Mouse (Mus musculus) forebrain, embryonic 16.5 days (tissue): Measurements from ENCODE around the gene Trnau1ap. TPM values are rescaled to one million over a fixed set of nuclear protein-coding genes. Genes with fewer than 3 reads are reported as not detected.

Experiments
- ATAC-seq: fragments of 200-750 bp; cut with Nextera tagmentation; 2 replicates; pipeline ENCODE4 v1.8.0; 2017; ENCODE audit warnings: mild to moderate bottlenecking, moderate library complexity
- H3K27ac ChIP-seq: fragments of 300-500 bp; sonication (generic); 2 replicates; pipeline ENCODE4 v1.5.1; 2014; ENCODE audit warnings: low read length, control low read depth
- H3K27me3 ChIP-seq: fragments of 300-500 bp; sonication (generic); replicated peaks from 2 replicates; pipeline ENCODE4 v1.6.1; 2014; ENCODE audit warnings: low read length; ENCODE audit not compliant: control insufficient read depth, insufficient read depth
- H3K36me3 ChIP-seq: fragments of 300-500 bp; sonication (generic); 2 replicates; pipeline ENCODE4 v1.6.1; 2014; ENCODE audit not compliant: control insufficient read depth, insufficient read depth
- H3K4me1 ChIP-seq: fragments of 300-500 bp; sonication (generic); replicated peaks from 2 replicates; pipeline ENCODE4 v1.6.1; 2014; ENCODE audit warnings: low read length; ENCODE audit not compliant: control insufficient read depth, insufficient read depth
- H3K4me2 ChIP-seq: fragments of 300-500 bp; sonication (generic); 2 replicates; pipeline ENCODE4 v1.6.1; 2014; ENCODE audit warnings: mild to moderate bottlenecking, low read length, control low read depth
- H3K4me3 ChIP-seq: fragments of 300-500 bp; sonication (generic); replicated peaks from 2 replicates; pipeline ENCODE4 v1.5.1; 2014; ENCODE audit warnings: mild to moderate bottlenecking, low read length, control low read depth
- H3K9ac ChIP-seq: fragments of 300-500 bp; sonication (generic); replicated peaks from 2 replicates; pipeline ENCODE4 v1.6.1; 2014; ENCODE audit warnings: low read depth, low read length, control low read depth
- H3K9me3 ChIP-seq: fragments of 300-500 bp; sonication (generic); 2 replicates; pipeline ENCODE4 v1.6.1; 2016; ENCODE audit warnings: low read length; ENCODE audit not compliant: control insufficient read depth
- WGBS: fragments of 180-500 bp; shearing (Covaris S2); extraction: QIAGEN DNeasy Blood & Tissue Kit; methylation state at CpG from one replicate; pipeline ENCODE4 v1.1.7; 2014; 5-methylcytosine and 5-hydroxymethylcytosine counted together
- polyA plus RNA-seq: library from polyadenylated mRNA; unstranded; fragments of >200 nt; fragmentation: Nextera tagmentation; extraction: Ambion mirVana; gene quantifications from 2 replicates; pipeline ENCODE4 v1.2.1, GENCODE M21; 2015

Trnau1ap gene
- polyA plus RNA-seq, 1 experiment from 2014 or later, result 86.4 TPM

GRCm38 (mm10) chr4:132345843-132346212 lies 16.5 kb upstream of the Trnau1ap start:
- peak; percentile 20 for ATAC-seq
- no peaks in the 10 kb centered on the region for H3K36me3 ChIP-seq
- H3K27ac ChIP-seq, result no peak overlapping the region
- peak overlapping the region; percentile 80 for H3K4me3 ChIP-seq
- H3K4me1 ChIP-seq, result peaks cover 16% of the 10 kb centered on the region
- no peak overlapping the region; the same call in 1 of the 2 replicates for H3K9ac ChIP-seq
- H3K9me3 ChIP-seq, result no peaks in the 10 kb centered on the region
- H3K27me3 ChIP-seq, result no peaks in the 10 kb centered on the region
- peak overlapping the region; percentile 90; the same call in 1 of the 2 replicates for H3K4me2 ChIP-seq
- 39% methylated on average over 5 of the region's 5 CpGs for WGBS

GRCm38 (mm10) chr4:132345135-132345842 lies 16.0 kb upstream of the Trnau1ap start:
- 0 out of 2 replicates have a peak overlapping the region, but pooled peaks have one; percentile 21 for H3K27ac ChIP-seq

GRCm38 (mm10) chr4:132344403-132345134 lies 15.2 kb upstream of the Trnau1ap start:
- Histone ChIP-seq H3K4me3 (peak overlapping the region; percentile 80), H3K27me3 (no peaks in the 10 kb centered on the region), H3K36me3 (no peaks in the 10 kb centered on the region), H3K4me2 (peak overlapping the region; percentile 90), H3K27ac (no peak overlapping the region), H3K9me3 (no peaks in the 10 kb centered on the region), H3K4me1 (peaks cover 16% of the 10 kb centered on the region), H3K9ac (peak overlapping the region; percentile 78)
- ATAC-seq, result peak; percentile 13; the same call in 1 of the 2 replicates
- 7% methylated on average over 13 of the region's 13 CpGs for WGBS

More at GRCm38 (mm10) chr4:132345135-132345842, 16.0 kb upstream of the Trnau1ap start:
- ATAC-seq, result peak; percentile 91
- under 1% methylated on average over 82 of the region's 83 CpGs for WGBS
- Histone ChIP-seq H3K9me3 (no peaks in the 10 kb centered on the region), H3K27me3 (no peaks in the 10 kb centered on the region), H3K9ac (peak overlapping the region; percentile 78), H3K4me3 (peak overlapping the region; percentile 80), H3K4me2 (peak overlapping the region; percentile 90), H3K36me3 (no peaks in the 10 kb centered on the region), H3K4me1 (peaks cover 16% of the 10 kb centered on the region)

- WGBS, result 91% methylated on average over 3 of the region's 3 CpGs
- Histone ChIP-seq H3K9ac (no peak overlapping the region), H3K9me3 (no peaks in the 10 kb centered on the region), H3K27ac (no peak overlapping the region), H3K36me3 (peaks cover 2% of the 10 kb centered on the region; the same call in 1 of the 2 replicates), H3K4me1 (peaks cover 16% of the 10 kb centered on the region), H3K4me2 (no peak overlapping the region), H3K27me3 (no peaks in the 10 kb centered on the region), H3K4me3 (no peak overlapping the region)
- no peak for ATAC-seq
Measured at GRCm38 (mm10) chr4:132341451-132341850, 12.1 kb upstream of the Trnau1ap start.

GRCm38 (mm10) chr4:132338943-132339342 lies 9.6 kb upstream of the Trnau1ap start:
- no peaks in the 10 kb centered on the region for H3K9me3 ChIP-seq
- no peak overlapping the region for H3K27ac ChIP-seq
- peaks cover 6% of the 10 kb centered on the region for H3K4me1 ChIP-seq
- H3K9ac ChIP-seq, result no peak overlapping the region
- H3K4me3 ChIP-seq, result no peak overlapping the region
- no peak overlapping the region for H3K4me2 ChIP-seq
- peaks cover 7% of the 10 kb centered on the region for H3K36me3 ChIP-seq
- WGBS, result 89% methylated on average over 13 of the region's 13 CpGs
- H3K27me3 ChIP-seq, result no peaks in the 10 kb centered on the region
- no peak for ATAC-seq

- Histone ChIP-seq H3K27ac (no peak overlapping the region), H3K9me3 (no peaks in the 10 kb centered on the region), H3K9ac (no peak overlapping the region), H3K36me3 (peaks cover 13% of the 10 kb centered on the region; the same call in 1 of the 2 replicates), H3K4me1 (peaks cover 11% of the 10 kb centered on the region), H3K27me3 (no peaks in the 10 kb centered on the region), H3K4me3 (no peak overlapping the region), H3K4me2 (no peak overlapping the region)
- WGBS, result 93% methylated on average over 6 of the region's 6 CpGs
- ATAC-seq, result no peak
Measured at GRCm38 (mm10) chr4:132332880-132333279, 3.5 kb upstream of the Trnau1ap start.

- Histone ChIP-seq H3K9ac (no peak overlapping the region), H3K27me3 (no peaks in the 10 kb centered on the region), H3K36me3 (peaks cover 13% of the 10 kb centered on the region; the same call in 1 of the 2 replicates), H3K4me2 (no peak overlapping the region), H3K27ac (no peak overlapping the region), H3K9me3 (no peaks in the 10 kb centered on the region), H3K4me1 (peaks cover 12% of the 10 kb centered on the region), H3K4me3 (no peak overlapping the region)
- WGBS, result 87% methylated on average over 3 of the region's 3 CpGs
- no peak for ATAC-seq
Measured at GRCm38 (mm10) chr4:132331960-132332359, 2.6 kb upstream of the Trnau1ap start.

GRCm38 (mm10) chr4:132329835-132330354 lies 557 bp upstream of the Trnau1ap start:
- peaks cover 15% of the 10 kb centered on the region for H3K36me3 ChIP-seq
- H3K4me2 ChIP-seq, result peak overlapping the region; percentile 79
- H3K4me1 ChIP-seq, result peaks cover 12% of the 10 kb centered on the region
- no peaks in the 10 kb centered on the region for H3K27me3 ChIP-seq
- no peaks in the 10 kb centered on the region for H3K9me3 ChIP-seq
- peak overlapping the region; percentile 81 for H3K4me3 ChIP-seq
- peak overlapping the region; percentile 90 for H3K9ac ChIP-seq
- no peak for ATAC-seq
- H3K27ac ChIP-seq, result peak overlapping the region; percentile 68
- WGBS, result 7% methylated on average over 10 of the region's 10 CpGs

- Histone ChIP-seq H3K4me3 (peak overlapping the region; percentile 81), H3K27ac (no peak overlapping the region), H3K36me3 (peaks cover 14% of the 10 kb centered on the region), H3K9me3 (no peaks in the 10 kb centered on the region), H3K9ac (peak overlapping the region; percentile 90), H3K4me2 (peak overlapping the region; percentile 79), H3K4me1 (peaks cover 12% of the 10 kb centered on the region), H3K27me3 (no peaks in the 10 kb centered on the region)
- ATAC-seq, result no peak
- 42% methylated on average over 14 of the region's 14 CpGs for WGBS
Measured at GRCm38 (mm10) chr4:132328391-132328982, 851 bp downstream of the Trnau1ap start.
